Mouse (Mus musculus) neural tube, embryonic 15.5 days (tissue): ENCODE measurements at regions not wholly inside any gene's neighbourhood (a gene's known extent, or its start where the extent isn't known, plus 50 kb on each side); places are given as distances from the start of the nearest gene placed in this dataset.
A peak's percentile ranks its signal among the peaks of the same experiment; 100 is the strongest.

Source experiments
- ATAC-seq: fragments of 200-750 bp; cut with Nextera tagmentation; 2 replicates; pipeline ENCODE4 v1.8.0; 2017; ENCODE audit warnings: mild to moderate bottlenecking, moderate TSS enrichment, moderate library complexity; ENCODE audit not compliant: low FRiP score
- H3K27ac ChIP-seq: fragments of 300-500 bp; sonication (generic); replicated peaks from 2 replicates; pipeline ENCODE4 v1.5.1; 2015; ENCODE audit warnings: mild to moderate bottlenecking, inconsistent platforms
- H3K27me3 ChIP-seq: fragments of 300-500 bp; sonication (generic); replicated peaks from 2 replicates; pipeline ENCODE4 v1.6.1; 2015; ENCODE audit warnings: inconsistent platforms
- H3K36me3 ChIP-seq: fragments of 300-500 bp; sonication (generic); 2 replicates; pipeline ENCODE4 v1.6.1; 2015; ENCODE audit warnings: inconsistent platforms
- H3K4me1 ChIP-seq: fragments of 300-500 bp; sonication (generic); 2 replicates; pipeline ENCODE4 v1.6.1; 2015; ENCODE audit warnings: inconsistent platforms
- H3K4me2 ChIP-seq: fragments of 300-500 bp; sonication (generic); 2 replicates; pipeline ENCODE4 v1.6.1; 2015; ENCODE audit warnings: inconsistent platforms, mild to moderate bottlenecking, moderate library complexity
- H3K4me3 ChIP-seq: fragments of 300-500 bp; sonication (generic); replicated peaks from 2 replicates; pipeline ENCODE4 v1.5.1; 2015; ENCODE audit warnings: mild to moderate bottlenecking, inconsistent platforms
- H3K9ac ChIP-seq: fragments of 300-500 bp; sonication (generic); replicated peaks from 2 replicates; pipeline ENCODE4 v1.6.1; 2015; ENCODE audit warnings: mild to moderate bottlenecking, inconsistent platforms
- H3K9me3 ChIP-seq: fragments of 300-500 bp; sonication (generic); replicated peaks from 2 replicates; pipeline ENCODE4 v1.6.1; 2016; ENCODE audit warnings: inconsistent platforms
- WGBS: fragments of 180-500 bp; shearing (Covaris S2); methylation state at CpG from one replicate; pipeline ENCODE4 v1.1.7; 2015; ENCODE audit warnings: mixed read lengths; 5-methylcytosine and 5-hydroxymethylcytosine counted together

GRCm38 (mm10) chr11:7852612-7853011 is 638.9 kb upstream of the Igfbp3 start:
- peaks cover 3% of the 10 kb centered on the region; the same call in 1 of the 2 replicates for H3K9me3 ChIP-seq
- no peak overlapping the region for H3K27ac ChIP-seq
- H3K27me3 ChIP-seq = no peaks in the 10 kb centered on the region
- no peak overlapping the region for H3K9ac ChIP-seq
- ATAC-seq = no peak
- no peak overlapping the region for H3K4me2 ChIP-seq
- no peaks in the 10 kb centered on the region for H3K4me1 ChIP-seq
- H3K36me3 ChIP-seq = no peaks in the 10 kb centered on the region
- 75% methylated on average over 2 of the region's 2 CpGs for WGBS
- no peak overlapping the region for H3K4me3 ChIP-seq

- Histone ChIP-seq H3K4me1 (no peaks in the 10 kb centered on the region), H3K4me3 (no peak overlapping the region), H3K9me3 (no peaks in the 10 kb centered on the region), H3K4me2 (no peak overlapping the region), H3K27ac (no peak overlapping the region), H3K9ac (no peak overlapping the region), H3K27me3 (no peaks in the 10 kb centered on the region), H3K36me3 (no peaks in the 10 kb centered on the region)
- WGBS = 71% methylated on average over 8 of the region's 8 CpGs
- ATAC-seq = no peak
Observed at GRCm38 (mm10) chr11:7838311-7839237, 624.9 kb upstream of the Igfbp3 start.

GRCm38 (mm10) chr11:7837486-7837885 is 623.8 kb upstream of the Igfbp3 start:
- H3K4me3 ChIP-seq = no peak overlapping the region
- WGBS = 84% methylated on average over 5 of the region's 5 CpGs
- no peak overlapping the region for H3K4me2 ChIP-seq
- H3K9ac ChIP-seq = no peak overlapping the region
- H3K9me3 ChIP-seq = no peaks in the 10 kb centered on the region
- H3K27me3 ChIP-seq = no peaks in the 10 kb centered on the region
- no peak for ATAC-seq
- no peaks in the 10 kb centered on the region for H3K4me1 ChIP-seq
- no peaks in the 10 kb centered on the region for H3K36me3 ChIP-seq
- H3K27ac ChIP-seq = no peak overlapping the region

GRCm38 (mm10) chr11:7834151-7834550 is 620.4 kb upstream of the Igfbp3 start:
- Histone ChIP-seq H3K9ac (no peak overlapping the region), H3K4me3 (no peak overlapping the region), H3K9me3 (no peaks in the 10 kb centered on the region), H3K27ac (no peak overlapping the region), H3K4me2 (no peak overlapping the region), H3K36me3 (no peaks in the 10 kb centered on the region), H3K27me3 (no peaks in the 10 kb centered on the region), H3K4me1 (no peaks in the 10 kb centered on the region)
- 60% methylated on average over 2 of the region's 2 CpGs for WGBS
- no peak for ATAC-seq

- H3K9ac ChIP-seq = no peak overlapping the region
- no peaks in the 10 kb centered on the region for H3K4me1 ChIP-seq
- no peak overlapping the region for H3K4me2 ChIP-seq
- no peak overlapping the region for H3K27ac ChIP-seq
- no peaks in the 10 kb centered on the region for H3K27me3 ChIP-seq
- no peaks in the 10 kb centered on the region for H3K9me3 ChIP-seq
- WGBS = 78% methylated on average over 8 of the region's 8 CpGs
- H3K4me3 ChIP-seq = no peak overlapping the region
- ATAC-seq = no peak
- no peaks in the 10 kb centered on the region for H3K36me3 ChIP-seq
Observed at GRCm38 (mm10) chr11:7832376-7832775, 618.7 kb upstream of the Igfbp3 start.

- no peak overlapping the region for H3K4me2 ChIP-seq
- no peak for ATAC-seq
- H3K27me3 ChIP-seq = no peaks in the 10 kb centered on the region
- H3K9ac ChIP-seq = no peak overlapping the region
- H3K9me3 ChIP-seq = no peaks in the 10 kb centered on the region
- H3K4me3 ChIP-seq = no peak overlapping the region
- H3K27ac ChIP-seq = no peak overlapping the region
- no peaks in the 10 kb centered on the region for H3K4me1 ChIP-seq
- H3K36me3 ChIP-seq = no peaks in the 10 kb centered on the region
- 41% methylated on average over 1 of the region's 1 CpGs for WGBS
Observed at GRCm38 (mm10) chr11:7829770-7830169, 616.0 kb upstream of the Igfbp3 start.

- 89% methylated on average over 4 of the region's 4 CpGs for WGBS
- H3K36me3 ChIP-seq = no peaks in the 10 kb centered on the region
- H3K9ac ChIP-seq = no peak overlapping the region
- H3K4me2 ChIP-seq = no peak overlapping the region
- H3K27me3 ChIP-seq = no peaks in the 10 kb centered on the region
- no peaks in the 10 kb centered on the region for H3K4me1 ChIP-seq
- H3K4me3 ChIP-seq = no peak overlapping the region
- H3K9me3 ChIP-seq = no peaks in the 10 kb centered on the region
- no peak overlapping the region for H3K27ac ChIP-seq
- ATAC-seq = no peak
Observed at GRCm38 (mm10) chr11:7828001-7828400, 614.3 kb upstream of the Igfbp3 start.

- H3K27ac ChIP-seq = no peak overlapping the region
- no peak for ATAC-seq
- H3K9ac ChIP-seq = no peak overlapping the region
- H3K27me3 ChIP-seq = no peaks in the 10 kb centered on the region
- no peaks in the 10 kb centered on the region for H3K9me3 ChIP-seq
- no peaks in the 10 kb centered on the region for H3K4me1 ChIP-seq
- H3K36me3 ChIP-seq = no peaks in the 10 kb centered on the region
- 97% methylated on average over 1 of the region's 1 CpGs for WGBS
- no peak overlapping the region for H3K4me2 ChIP-seq
- no peak overlapping the region for H3K4me3 ChIP-seq
Observed at GRCm38 (mm10) chr11:7827402-7827801, 613.7 kb upstream of the Igfbp3 start.

GRCm38 (mm10) chr11:7815750-7816149 is 602.0 kb upstream of the Igfbp3 start:
- no peak overlapping the region for H3K9ac ChIP-seq
- no peaks in the 10 kb centered on the region for H3K9me3 ChIP-seq
- no peaks in the 10 kb centered on the region for H3K36me3 ChIP-seq
- no peak overlapping the region for H3K4me3 ChIP-seq
- H3K27ac ChIP-seq = no peak overlapping the region
- no peaks in the 10 kb centered on the region for H3K4me1 ChIP-seq
- WGBS = 89% methylated on average over 5 of the region's 5 CpGs
- ATAC-seq = no peak
- H3K4me2 ChIP-seq = no peak overlapping the region
- no peaks in the 10 kb centered on the region for H3K27me3 ChIP-seq

- Histone ChIP-seq H3K9me3 (no peaks in the 10 kb centered on the region), H3K27me3 (no peaks in the 10 kb centered on the region), H3K36me3 (no peaks in the 10 kb centered on the region), H3K4me3 (no peak overlapping the region), H3K27ac (no peak overlapping the region), H3K4me1 (no peaks in the 10 kb centered on the region), H3K9ac (no peak overlapping the region), H3K4me2 (no peak overlapping the region)
- ATAC-seq = peak; percentile 57; the same call in 1 of the 2 replicates
- WGBS = 72% methylated on average over 2 of the region's 2 CpGs
Observed at GRCm38 (mm10) chr11:7814556-7814955, 600.8 kb upstream of the Igfbp3 start.

GRCm38 (mm10) chr11:7812436-7812835 is 598.7 kb upstream of the Igfbp3 start:
- Histone ChIP-seq H3K9me3 (no peaks in the 10 kb centered on the region), H3K9ac (no peak overlapping the region), H3K4me3 (no peak overlapping the region), H3K27me3 (no peaks in the 10 kb centered on the region), H3K4me1 (no peaks in the 10 kb centered on the region), H3K27ac (no peak overlapping the region), H3K4me2 (no peak overlapping the region), H3K36me3 (no peaks in the 10 kb centered on the region)
- 76% methylated on average over 2 of the region's 2 CpGs for WGBS
- no peak for ATAC-seq

GRCm38 (mm10) chr11:7809741-7810140 is 596.0 kb upstream of the Igfbp3 start:
- Histone ChIP-seq H3K9ac (no peak overlapping the region), H3K36me3 (no peaks in the 10 kb centered on the region), H3K4me1 (no peaks in the 10 kb centered on the region), H3K9me3 (no peaks in the 10 kb centered on the region), H3K4me3 (no peak overlapping the region), H3K27ac (no peak overlapping the region), H3K27me3 (no peaks in the 10 kb centered on the region), H3K4me2 (no peak overlapping the region)
- 85% methylated on average over 2 of the region's 2 CpGs for WGBS
- no peak for ATAC-seq
